Comparison of ENCODE assay signal across 17 mouse cellular contexts in genomic region chr2:118682544-118683260, GRCm38 (mm10). TPM values are rescaled to one million over a fixed set of nuclear protein-coding genes. Genes with fewer than 3 reads are reported as not detected.
DNase-seq lines count a peak whose midpoint lies in the region; ATAC-seq lines count a peak whose summit lies in the region.
"Had no signal": no experiment of that assay in that cellular context is flagged by ENCODE, and none has a peak within 500 bp of the region (broad histone marks: within the 10 kb centered on the region; RNA-seq: fewer than 3 reads in every experiment).

No protein-coding gene starts in this region.

- peak overlapping the region; percentile 57 for H3K27ac ChIP-seq in heart, embryonic 15.5 days
- no peak overlapping the region for H3K27ac ChIP-seq in heart, embryonic 11.5 days (ENCODE audit: low read depth, low read length)
- no peak overlapping the region for H3K27ac ChIP-seq in lung, embryonic 15.5 days
- H3K27ac ChIP-seq: limb, embryonic 12.5 days had no signal

- no peak overlapping the region for H3K4me3 ChIP-seq in heart, embryonic 15.5 days
- no peak overlapping the region for H3K4me3 ChIP-seq in heart, embryonic 11.5 days (ENCODE audit: low read depth, low read length)
- H3K4me3 ChIP-seq in lung, embryonic 15.5 days, result no peak overlapping the region
- H3K4me3 ChIP-seq: limb, embryonic 12.5 days had no signal

- no peaks in the 10 kb centered on the region for H3K36me3 ChIP-seq in heart, embryonic 15.5 days
- no peaks in the 10 kb centered on the region for H3K36me3 ChIP-seq in heart, embryonic 11.5 days (ENCODE audit: control insufficient read depth, insufficient read depth, low read length)
- no peaks in the 10 kb centered on the region for H3K36me3 ChIP-seq in lung, embryonic 15.5 days
- H3K36me3 ChIP-seq: limb, embryonic 12.5 days had no signal

- WGBS in heart, embryonic 15.5 days, result 43% methylated on average over 8 of the region's 8 CpGs
- WGBS in heart, embryonic 11.5 days (ENCODE audit: insufficient replicate concordance), result 42% methylated on average over 8 of the region's 8 CpGs
- WGBS in lung, embryonic 15.5 days, result 39% methylated on average over 8 of the region's 8 CpGs

- no peak overlapping the region for H3K9ac ChIP-seq in heart, embryonic 15.5 days
- no peak overlapping the region for H3K9ac ChIP-seq in heart, embryonic 11.5 days (ENCODE audit: low read depth, low read length)
- no peak overlapping the region for H3K9ac ChIP-seq in lung, embryonic 15.5 days
- H3K9ac ChIP-seq: limb, embryonic 12.5 days had no signal

- H3K27me3 ChIP-seq in heart, embryonic 15.5 days, result peaks cover 21% of the 10 kb centered on the region
- H3K27me3 ChIP-seq in heart, embryonic 11.5 days (ENCODE audit: control insufficient read depth, insufficient read depth, low read length), result peaks cover 37% of the 10 kb centered on the region
- peaks cover 20% of the 10 kb centered on the region for H3K27me3 ChIP-seq in lung, embryonic 15.5 days

- no peaks in the 10 kb centered on the region for H3K9me3 ChIP-seq in heart, embryonic 15.5 days (replicated peaks)
- H3K9me3 ChIP-seq in heart, embryonic 11.5 days (replicated peaks; ENCODE audit: control insufficient read depth, low read length), result no peaks in the 10 kb centered on the region
- no peaks in the 10 kb centered on the region for H3K9me3 ChIP-seq in lung, embryonic 15.5 days
- H3K9me3 ChIP-seq: limb, embryonic 12.5 days had no signal

- ATAC-seq in heart, embryonic 15.5 days (replicated peaks; ENCODE audit: insufficient number of reproducible peaks, insufficient read depth, low FRiP score, low read depth), result peak; percentile 69
- no peak for ATAC-seq in heart, embryonic 11.5 days (replicated peaks; ENCODE audit: insufficient number of reproducible peaks, low FRiP score, low TSS enrichment)
- ATAC-seq in lung, embryonic 15.5 days (ENCODE audit: borderline replicate concordance, extremely low read depth, low FRiP score, low TSS enrichment), result peak; percentile 62
- ATAC-seq: activated CD4-positive, CD25-positive, alpha-beta regulatory T cell, adult 4 months; inflammation-experienced regulatory T-cells, adult 6 months had no signal

- no peak overlapping the region for H3K4me2 ChIP-seq in heart, embryonic 15.5 days
- no peak overlapping the region for H3K4me2 ChIP-seq in heart, embryonic 11.5 days
- no peak overlapping the region for H3K4me2 ChIP-seq in lung, embryonic 15.5 days
- H3K4me2 ChIP-seq: limb, embryonic 12.5 days had no signal

- DNase-seq in adrenal gland, adult (ENCODE audit: inconsistent age in 2 of 2, low spot score in 1 of 2), result peak; percentile 81 to 91
- no peak for DNase-seq in adrenal gland, postnatal 4 days (ENCODE audit: low spot score in 2 of 2)
- no peak for DNase-seq in lung, postnatal 4 days
- peak; percentile 64 to 70 for DNase-seq in kidney, postnatal 36 days
- no peak for DNase-seq in cerebellum, adult 9-11 months
- DNase-seq: cerebellum, adult 11 months; lung, postnatal 36 days; right cerebral cortex, postnatal 4 days; thymus, adult 2 months had no signal

- H3K4me1 ChIP-seq in heart, embryonic 15.5 days (replicated peaks), result peaks cover 23% of the 10 kb centered on the region
- H3K4me1 ChIP-seq in heart, embryonic 11.5 days (ENCODE audit: control insufficient read depth, insufficient read depth, low read length), result peaks cover 7% of the 10 kb centered on the region
- H3K4me1 ChIP-seq in lung, embryonic 15.5 days, result peaks cover 14% of the 10 kb centered on the region

RNA-seq across cellular contexts. Expression of gene Pak6, which starts 19.6 kb away (rescaled TPM):
- 10 to 100 TPM; 13.8 to 16.3 TPM for total RNA-seq in adrenal gland, postnatal 4 days (2021)
- polyA plus RNA-seq in heart, embryonic 15.5 days (2015; fragmentation: Nextera tagmentation; extraction: Ambion mirVana), result 10.1 and 11.0 TPM in 2 replicates
- polyA plus RNA-seq in heart, embryonic 11.5 days (2014; fragmentation: Nextera tagmentation; extraction: Ambion mirVana), result 1.8 and 3.0 TPM in 2 replicates
- 1.6 and 2.2 TPM in 2 replicates for polyA plus RNA-seq in lung, embryonic 15.5 days (2015; fragmentation: Nextera tagmentation; extraction: Ambion mirVana)
- polyA plus RNA-seq: activated CD4-positive, CD25-positive, alpha-beta regulatory T cell, adult 4 months had no signal

RNA-seq across cellular contexts. Expression of gene Ankrd63, which starts 21.1 kb away (rescaled TPM):
- under 1 TPM; 0.20 to 0.59 TPM for total RNA-seq in adrenal gland, postnatal 4 days (2021)
- polyA plus RNA-seq in heart, embryonic 15.5 days (2015; fragmentation: Nextera tagmentation; extraction: Ambion mirVana), result 2.7 and 3.6 TPM in 2 replicates
- 0.66 and 0.80 TPM in 2 replicates for polyA plus RNA-seq in heart, embryonic 11.5 days (2014; fragmentation: Nextera tagmentation; extraction: Ambion mirVana)
- polyA plus RNA-seq in lung, embryonic 15.5 days (2015; fragmentation: Nextera tagmentation; extraction: Ambion mirVana), result 0.10 and 0.12 TPM in 2 replicates
- total RNA-seq: ES-E14 had no signal
- polyA plus RNA-seq: activated CD4-positive, CD25-positive, alpha-beta regulatory T cell, adult 4 months; embryonic facial prominence, embryonic 11.5 days; inflammation-experienced regulatory T-cells, adult 6 months; limb, embryonic 12.5 days had no signal

RNA-seq across cellular contexts. Expression of gene Plcb2, which starts 45.5 kb away (rescaled TPM):
- total RNA-seq in adrenal gland, postnatal 4 days (2021), result 1 to 10 TPM; 2.2 to 2.7 TPM
- polyA plus RNA-seq in heart, embryonic 15.5 days (2015; fragmentation: Nextera tagmentation; extraction: Ambion mirVana), result 3.2 and 3.8 TPM in 2 replicates
- 0.99 and 1.4 TPM in 2 replicates for polyA plus RNA-seq in heart, embryonic 11.5 days (2014; fragmentation: Nextera tagmentation; extraction: Ambion mirVana)
- polyA plus RNA-seq in lung, embryonic 15.5 days (2015; fragmentation: Nextera tagmentation; extraction: Ambion mirVana), result 1.5 and 2.5 TPM in 2 replicates

Comparison
In these comparisons a context has a peak if more than half of its experiments do, and no peak if none do; other contexts are left out.
1. DNase-seq: peak in adrenal gland, adult (2 of 2) and kidney, postnatal 36 days (2 of 2); none in adrenal gland, postnatal 4 days (0 of 2), lung, postnatal 4 days (0 of 2) and cerebellum, adult 9-11 months (single experiment).